Mouse (Mus musculus): Measurements from ENCODE around the gene Rnf144a.
"Not testable (repeated sequence)": the region's sequence is repeated elsewhere in the genome, so short reads cannot be mapped to it uniquely, and the experiment has no call there.

Gene Rnf144a

DNA sequence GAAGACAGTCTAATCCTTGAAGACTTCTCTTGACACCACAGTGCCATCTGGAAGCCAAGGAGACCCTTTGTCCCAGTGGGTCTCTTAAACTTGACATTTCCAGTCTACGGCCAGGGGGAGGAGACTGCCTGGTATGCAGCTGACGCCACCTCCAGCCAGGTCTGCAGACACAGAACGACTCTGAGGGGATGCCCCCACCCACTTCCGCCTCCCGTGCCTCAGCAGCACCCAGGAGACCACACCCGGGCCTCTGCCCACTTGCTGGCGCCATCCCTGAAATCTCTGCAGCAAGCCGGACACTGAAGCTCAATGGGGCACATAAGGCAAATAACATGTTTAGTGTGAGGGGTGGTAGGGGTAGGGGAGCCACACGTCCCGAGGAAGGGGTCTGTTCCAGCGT, 104.8 kb downstream of the Rnf144a start:
- no peak for DNase-seq

GRCm38 (mm10) chr12:26302886-26303285, 112.2 kb downstream of the Rnf144a start:
- DNase-seq = no peak

DNA sequence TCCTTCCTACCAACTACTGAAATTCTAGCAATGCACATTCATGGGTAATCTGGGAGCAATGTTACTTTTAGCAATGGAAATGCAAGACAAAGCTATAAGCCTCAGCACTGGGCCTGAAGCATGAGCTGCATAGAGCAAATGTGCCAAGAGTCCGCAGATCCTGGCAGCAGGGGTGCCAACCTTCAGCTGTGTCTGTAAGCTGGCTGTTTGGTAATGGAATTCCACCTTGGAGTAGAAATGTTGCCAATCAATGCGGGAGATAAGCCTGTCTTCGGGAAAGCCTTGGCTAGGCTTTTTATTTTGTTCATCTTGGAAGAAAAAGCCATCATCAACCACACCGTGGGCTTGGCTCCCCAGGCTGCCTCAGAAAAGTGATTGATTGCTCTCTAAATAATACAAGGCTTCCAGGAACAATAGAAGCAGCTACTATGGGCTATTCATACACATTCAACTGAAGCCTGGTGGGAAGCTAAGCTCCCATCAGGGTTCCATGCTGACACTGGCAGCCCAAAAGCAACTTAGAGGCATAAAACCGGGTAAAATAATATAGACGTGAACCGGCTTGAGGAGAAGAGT, 115.5 kb downstream of the Rnf144a start:
- DNase-seq = no peak

DNA sequence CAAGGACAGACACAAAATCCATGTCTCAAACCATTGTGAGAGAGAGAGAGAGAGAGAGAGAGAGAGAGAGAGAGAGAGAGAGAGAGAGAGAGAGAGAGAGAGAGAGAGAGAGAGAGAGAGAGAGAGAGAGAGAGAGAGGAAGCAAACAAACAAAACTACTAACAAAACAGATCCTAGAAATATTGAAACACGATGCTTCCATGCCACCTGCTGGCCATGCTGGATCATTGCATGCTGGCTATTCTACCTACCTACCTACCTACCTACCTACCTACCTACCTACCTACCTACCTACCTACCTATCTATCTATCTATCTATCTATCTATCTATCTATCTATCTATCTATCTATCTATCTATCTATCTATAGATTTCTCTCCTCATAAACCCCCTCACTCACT, 119.1 kb downstream of the Rnf144a start:
- DNase-seq = not testable (repeated sequence)

GRCm38 (mm10) chr12:26289200-26289599, 125.9 kb downstream of the Rnf144a start:
- no peak for DNase-seq

DNA sequence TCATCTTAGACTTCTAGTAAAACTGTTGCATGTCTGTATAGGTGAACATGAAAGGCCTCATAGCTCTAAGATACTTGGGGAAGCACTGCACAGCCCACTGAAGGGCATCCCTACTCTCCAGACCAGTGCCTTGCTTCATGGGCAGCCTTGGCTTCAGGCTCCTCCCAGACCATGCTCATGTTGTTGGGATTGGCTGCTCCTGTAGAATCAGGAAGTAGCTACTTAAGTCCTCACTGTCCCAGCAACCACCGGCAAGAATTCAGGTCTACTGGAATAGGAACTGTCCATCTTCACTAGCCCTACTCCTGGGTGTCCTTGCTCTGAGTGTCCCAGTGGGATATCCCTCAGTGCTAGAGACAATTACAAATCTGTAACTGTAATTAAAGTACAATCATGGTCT, 126.7 kb downstream of the Rnf144a start:
- no peak for DNase-seq

GRCm38 (mm10) chr12:26285939-26286338, 129.1 kb downstream of the Rnf144a start:
- no peak for DNase-seq

- no peak for DNase-seq
These were observed 129.6 kb downstream of the Rnf144a start for GRCm38 (mm10) chr12:26285460-26285859.

GRCm38 (mm10) chr12:26280719-26281480, 134.2 kb downstream of the Rnf144a start:
- no peak for DNase-seq

DNA sequence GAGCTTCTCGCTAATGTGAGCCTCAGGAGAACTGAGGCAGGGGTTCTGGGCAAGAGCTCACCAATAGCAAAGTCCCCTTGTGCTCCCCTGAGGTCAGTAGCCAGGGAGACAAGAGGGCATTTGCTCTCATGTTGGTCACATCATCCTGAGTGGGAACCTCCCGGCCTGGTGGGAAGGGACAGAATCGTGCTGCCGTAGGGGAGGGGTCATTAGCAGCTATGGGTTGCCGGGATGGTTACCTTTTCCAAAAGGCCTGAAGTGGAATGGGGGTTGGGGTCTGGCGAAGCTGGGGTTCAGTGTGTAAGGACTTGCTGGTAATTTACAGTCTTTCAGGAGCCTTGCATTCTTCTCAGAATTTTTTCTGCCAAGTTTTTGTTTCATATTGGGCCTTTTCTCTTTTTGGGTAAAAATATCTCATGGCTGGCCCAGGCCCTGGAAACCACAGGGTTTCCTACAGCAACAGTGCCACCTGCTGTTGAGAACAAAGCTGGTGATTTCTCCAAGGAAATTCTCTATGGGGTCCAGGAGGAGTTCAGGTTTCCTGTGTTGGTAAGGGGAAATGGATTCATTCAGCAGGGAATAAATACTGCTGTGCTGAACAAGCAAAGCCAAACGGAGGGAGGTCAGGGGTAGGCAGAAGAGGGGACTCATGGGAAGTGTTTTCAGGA, 137.9 kb downstream of the Rnf144a start:
- peak; percentile 59 for DNase-seq

- no peak for DNase-seq
These were observed 138.5 kb downstream of the Rnf144a start for GRCm38 (mm10) chr12:26276556-26276955.

Measured in right cerebral cortex, postnatal 25 days (tissue).